Mouse (Mus musculus): Measurements from ENCODE around the gene Rrbp1.

GRCm38 (mm10) chr2:144026456-144026855 lies 15.4 kb upstream of the Rrbp1 start:
- TF ChIP-seq CTCF (IDR thresholded peaks at IDR 0.05 in 2 of 3, conservative IDR thresholded peaks at IDR 0.05 in 1 of 3; ENCODE audit: control insufficient read depth in 1 of 3, insufficient read depth in 1 of 3, low read depth in 2 of 3, low read length in 3 of 3, poor library complexity in 1 of 3, severe bottlenecking in 1 of 3) (no peak), TCF12 (IDR thresholded peaks at IDR 0.05; ENCODE audit: low read depth, low read length) (no peak), GATA1 (IDR thresholded peaks at IDR 0.05; ENCODE audit: low read depth, low read length) (no peak), SIN3A (IDR thresholded peaks at IDR 0.05; ENCODE audit: low read length) (no peak), KAT2A (conservative IDR thresholded peaks at IDR 0.05; ENCODE audit: low read depth, low read length) (no peak), USF1 (IDR thresholded peaks at IDR 0.05; ENCODE audit: low read depth, low read length) (no peak), SMC3 (IDR thresholded peaks at IDR 0.05; ENCODE audit: low read depth, low read length) (no peak), USF2 (IDR thresholded peaks at IDR 0.05; ENCODE audit: borderline replicate concordance in 1 of 2, insufficient read depth in 1 of 2, low read depth in 1 of 2, low read length in 2 of 2) (no peak), POLR2A (IDR thresholded peaks at IDR 0.05; ENCODE audit: control insufficient read depth in 1 of 2, insufficient read depth in 1 of 2, low read depth in 1 of 2, low read length in 2 of 2, poor library complexity in 1 of 2) (no peak)
